Mouse (Mus musculus): ENCODE results near the gene Nabp2.

Gene Nabp2

DNA sequence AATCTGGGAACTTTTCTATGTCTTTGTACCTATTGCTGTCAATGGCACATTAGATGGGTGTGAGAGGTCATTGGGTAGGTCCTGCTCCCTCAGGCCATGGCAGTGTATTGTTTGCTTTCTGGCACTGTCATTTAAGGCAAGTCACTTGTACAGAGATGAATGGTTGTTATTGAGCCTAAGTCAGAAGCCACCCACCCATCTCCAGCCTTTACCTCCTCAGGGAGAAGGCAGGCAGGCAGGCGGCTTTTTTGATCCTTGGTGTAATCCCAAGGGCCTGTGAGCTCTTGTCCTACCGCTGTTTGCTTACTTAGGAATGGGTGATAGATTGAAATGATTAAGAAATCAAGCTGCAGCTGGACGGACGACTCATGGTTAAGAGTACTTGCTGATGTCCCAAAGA, 18.2 kb upstream of the Nabp2 start:
- ATAC-seq (ENCODE audit: low TSS enrichment), result no peak

GRCm38 (mm10) chr10:128429052-128429451, 17.8 kb upstream of the Nabp2 start:
- no peak for ATAC-seq (ENCODE audit: low TSS enrichment)

- ATAC-seq (ENCODE audit: low TSS enrichment), result no peak
Measured at GRCm38 (mm10) chr10:128425260-128425659, 14.0 kb upstream of the Nabp2 start.

DNA sequence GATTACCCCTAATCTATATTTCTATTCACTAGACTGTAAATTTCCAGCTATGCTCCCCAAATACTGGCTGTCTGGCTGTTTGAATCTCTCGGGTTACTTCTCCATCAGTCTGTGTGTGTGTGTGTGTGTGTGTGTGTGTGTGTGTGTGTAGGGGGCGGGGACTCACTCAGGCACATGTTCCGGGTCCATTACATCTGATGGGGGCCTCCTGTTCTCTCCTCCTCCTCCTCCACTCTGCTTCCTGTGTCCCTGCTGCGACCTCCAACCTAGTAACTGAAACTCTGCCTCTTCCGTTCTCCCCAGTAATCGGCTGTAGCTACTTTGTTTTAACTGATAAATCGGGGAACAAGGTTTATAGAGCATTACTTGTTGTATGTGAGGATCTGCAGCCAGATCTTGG, 13.3 kb upstream of the Nabp2 start:
- no peak for ATAC-seq (ENCODE audit: low TSS enrichment)

- ATAC-seq (ENCODE audit: low TSS enrichment), result no peak
Measured at GRCm38 (mm10) chr10:128422426-128422825, 11.1 kb upstream of the Nabp2 start.

GRCm38 (mm10) chr10:128414848-128415247, 3.6 kb upstream of the Nabp2 start:
- ATAC-seq (ENCODE audit: low TSS enrichment), result no peak

DNA sequence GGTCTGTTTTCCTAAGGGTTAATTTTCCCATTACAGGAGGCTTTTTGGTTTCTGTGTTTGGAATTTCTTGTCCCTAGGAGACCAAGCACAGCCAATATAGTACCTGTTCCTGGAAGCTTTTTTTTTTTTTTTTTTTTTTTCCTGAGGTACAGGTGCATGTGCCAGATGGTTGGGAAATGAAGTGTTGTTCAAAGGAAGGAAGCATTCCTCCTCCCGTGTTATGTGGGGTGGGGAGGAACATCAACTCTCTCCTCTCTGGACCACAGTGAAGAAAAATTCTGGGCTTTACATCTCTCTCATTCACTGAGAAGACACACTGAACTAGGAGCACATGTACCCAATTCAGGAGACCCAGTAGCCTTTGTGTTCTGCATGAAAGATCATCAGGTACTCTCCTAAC, 1.8 kb upstream of the Nabp2 start:
- ATAC-seq (ENCODE audit: low TSS enrichment), result no peak

DNA sequence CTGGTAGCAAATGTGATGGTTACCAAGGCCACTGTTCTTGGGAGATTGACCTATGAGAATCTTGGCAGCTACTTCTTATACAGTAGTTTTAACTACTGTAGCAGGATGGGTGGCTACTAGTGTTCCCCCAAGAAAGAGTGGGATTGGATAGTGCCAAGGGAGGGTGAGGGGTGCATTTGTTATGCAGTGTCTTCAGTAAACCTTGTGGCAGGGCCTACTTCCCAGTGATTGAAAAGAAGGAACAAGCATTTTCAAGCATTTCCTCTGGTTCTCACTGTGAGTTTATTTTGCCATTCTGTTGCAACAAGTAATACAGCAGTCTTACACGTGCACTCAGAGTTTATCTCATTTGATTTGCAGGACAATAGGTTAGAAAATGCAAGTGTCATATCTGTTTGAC, 1.3 kb upstream of the Nabp2 start:
- no peak for ATAC-seq (ENCODE audit: low TSS enrichment)

DNA sequence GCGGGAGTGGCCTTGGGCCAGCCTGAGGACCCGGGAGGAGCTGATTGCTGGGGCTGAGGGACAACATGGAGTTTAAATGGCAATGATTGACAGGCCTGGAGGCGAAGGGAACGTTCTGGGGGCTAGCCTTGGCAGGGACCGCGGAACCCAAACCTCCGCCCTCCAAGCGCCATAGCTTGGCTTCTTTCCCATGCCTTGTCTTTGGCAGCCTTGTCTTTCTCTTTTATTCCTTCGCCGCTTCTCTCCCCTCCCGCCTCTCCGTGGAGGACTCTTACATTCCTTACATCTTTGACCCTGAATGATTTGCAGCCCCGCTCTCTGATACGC, 726 bp upstream of the Nabp2 start:
- ATAC-seq (ENCODE audit: low TSS enrichment), result no peak

DNA sequence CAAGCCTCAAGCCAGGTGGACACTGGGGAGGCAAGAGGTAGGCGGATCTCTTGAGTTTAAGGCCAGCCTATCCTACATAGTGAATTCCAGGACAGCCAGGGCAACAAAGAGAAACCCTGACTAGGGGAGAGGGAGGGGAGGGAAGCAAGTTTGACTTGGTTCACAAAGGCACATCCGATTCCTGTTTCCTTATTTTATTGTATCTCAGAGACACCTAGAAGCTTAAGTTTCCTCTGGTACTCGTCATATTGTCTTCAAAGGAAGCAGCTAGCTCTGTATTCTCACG, 789 bp downstream of the Nabp2 start:
- no peak for ATAC-seq (ENCODE audit: low TSS enrichment)

GRCm38 (mm10) chr10:128409692-128410559, 1.4 kb downstream of the Nabp2 start:
- ATAC-seq (ENCODE audit: low TSS enrichment), result peak; percentile 88

GRCm38 (mm10) chr10:128408591-128409535, 2.4 kb downstream of the Nabp2 start:
- no peak for ATAC-seq (ENCODE audit: low TSS enrichment)

DNA sequence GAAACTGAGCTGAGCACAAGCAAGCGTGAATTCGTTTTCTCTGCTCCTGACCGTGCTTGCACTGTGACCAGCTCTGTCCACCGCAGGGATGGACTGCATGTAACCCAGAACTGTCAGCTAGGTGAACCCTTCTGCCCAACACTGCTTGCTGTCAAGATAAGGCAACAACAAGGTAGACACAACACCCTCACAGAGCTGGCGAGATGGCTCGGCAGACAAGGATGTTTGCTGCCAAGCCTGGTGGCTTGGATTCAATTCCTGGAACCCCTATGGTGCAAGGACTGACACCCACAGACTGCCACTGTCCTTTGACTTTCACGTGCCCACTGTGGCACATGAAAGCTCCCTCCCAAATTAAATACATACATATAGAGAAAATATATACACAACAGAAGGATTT, 7.4 kb downstream of the Nabp2 start:
- no peak for ATAC-seq (ENCODE audit: low TSS enrichment)

- ATAC-seq (ENCODE audit: low TSS enrichment), result no peak
Measured at GRCm38 (mm10) chr10:128401638-128402037, 9.7 kb downstream of the Nabp2 start.

DNA sequence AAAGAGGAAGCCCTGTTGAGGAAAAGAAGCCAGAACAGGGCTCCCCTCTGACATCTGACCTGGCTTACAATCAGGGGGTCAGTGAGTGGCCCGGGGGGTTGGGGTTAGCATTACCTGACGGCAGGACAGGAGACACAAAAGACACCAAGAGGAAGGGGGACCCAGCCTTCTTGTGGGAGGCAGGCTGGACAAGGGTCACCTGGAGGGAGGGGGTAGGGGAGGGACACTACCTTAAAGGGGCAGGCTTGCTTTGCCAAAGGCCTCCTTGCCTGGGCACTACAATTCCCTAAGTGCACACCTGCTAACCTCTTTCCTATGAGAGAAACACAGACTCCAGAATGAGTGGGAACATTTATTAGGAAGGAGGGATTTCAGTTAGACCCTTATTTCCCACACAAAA, 10.2 kb downstream of the Nabp2 start, which contains the start of gene Slc39a5:
Slc39a5 (minus strand) TSS at position 174 of the 400 bp plus-strand sequence.
- ATAC-seq (ENCODE audit: low TSS enrichment), result no peak

DNA sequence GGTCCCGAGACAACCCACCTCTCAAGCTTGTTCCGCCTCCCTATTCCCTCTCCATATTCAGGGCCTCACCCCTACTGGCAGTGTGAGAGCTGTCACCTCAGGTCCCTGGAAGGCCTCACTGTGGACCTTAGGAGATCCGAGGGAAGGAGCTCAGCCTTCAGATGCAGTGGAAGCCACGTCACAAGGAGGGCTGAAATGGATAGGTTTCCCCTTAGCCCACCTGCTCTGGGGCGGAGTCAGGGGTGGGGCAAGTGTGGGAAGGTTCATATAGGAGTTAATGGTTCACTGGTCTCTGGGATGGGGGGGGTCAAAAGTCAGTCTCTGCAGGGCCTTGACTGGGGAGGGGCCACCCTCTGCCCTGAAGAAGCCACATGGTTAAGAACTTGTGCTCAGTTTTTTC, 11.0 kb downstream of the Nabp2 start:
- ATAC-seq (ENCODE audit: low TSS enrichment), result no peak

DNA sequence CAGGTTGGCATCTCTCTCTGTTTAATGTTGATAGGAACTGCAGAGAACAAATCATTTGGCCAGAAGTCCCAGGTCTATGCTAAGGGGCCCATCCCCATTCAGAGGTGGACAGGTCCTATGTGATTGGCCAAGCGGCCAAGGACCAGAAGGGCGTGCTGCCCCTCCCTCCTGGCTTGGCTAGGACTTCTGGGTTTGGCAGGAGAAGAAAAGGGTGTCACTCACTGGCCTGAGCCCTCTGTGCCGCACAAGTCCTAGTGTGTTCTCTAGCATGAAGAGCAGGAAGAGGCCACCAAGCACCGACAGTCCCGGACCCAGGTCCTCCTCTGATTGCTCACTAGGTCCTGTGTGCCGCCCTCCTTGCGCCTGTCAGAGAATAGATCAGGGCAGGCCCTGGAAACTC, 13.8 kb downstream of the Nabp2 start:
- peak; percentile 17; the same call in 1 of the 2 replicates for ATAC-seq (ENCODE audit: low TSS enrichment)

GRCm38 (mm10) chr10:128396716-128397264, 14.5 kb downstream of the Nabp2 start:
- ATAC-seq (ENCODE audit: low TSS enrichment), result peak; percentile 15; the same call in 1 of the 2 replicates

DNA sequence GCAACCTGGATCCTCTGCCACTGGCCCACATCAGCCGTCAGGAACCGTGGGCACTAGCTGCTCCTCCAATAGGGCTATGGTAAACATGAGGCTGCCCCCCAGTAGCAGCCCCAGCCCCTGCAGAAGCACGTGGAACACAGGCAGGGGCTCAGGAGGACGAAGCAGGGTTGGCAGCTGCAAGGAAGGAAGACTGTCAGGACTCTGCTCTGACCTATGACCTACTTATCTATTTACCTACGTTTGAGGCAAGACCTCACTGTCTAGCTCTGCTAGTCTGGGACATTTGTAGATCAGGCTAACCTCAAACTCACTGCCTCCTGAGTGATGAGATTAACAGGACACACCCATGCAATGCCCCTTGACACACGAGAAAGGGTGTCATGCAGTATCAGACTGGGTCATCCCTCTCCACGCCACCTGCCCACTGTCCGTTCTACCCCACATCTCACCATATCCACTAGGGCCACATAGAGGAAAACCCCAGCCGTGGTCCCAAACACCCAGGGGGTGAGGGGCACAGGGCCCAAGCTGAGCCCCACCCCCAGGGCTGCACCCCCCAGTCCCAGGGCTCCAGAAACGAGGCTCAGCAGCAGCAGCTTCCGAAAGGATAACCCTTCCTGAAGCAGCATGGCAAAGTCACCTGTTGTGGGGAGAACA, 15.1 kb downstream of the Nabp2 start:
- ATAC-seq (ENCODE audit: low TSS enrichment), result no peak

- no peak for ATAC-seq (ENCODE audit: low TSS enrichment)
Measured at GRCm38 (mm10) chr10:128391850-128392249, 19.4 kb downstream of the Nabp2 start.

GRCm38 (mm10) chr10:128390366-128390765, 20.9 kb downstream of the Nabp2 start:
- no peak for ATAC-seq (ENCODE audit: low TSS enrichment)

- no peak for ATAC-seq (ENCODE audit: low TSS enrichment)
Measured at GRCm38 (mm10) chr10:128389570-128389969, 21.7 kb downstream of the Nabp2 start.

Measured in frontal cortex, adult (tissue).